Mouse (Mus musculus): ENCODE results near the gene Ugt1a6b.

DNA sequence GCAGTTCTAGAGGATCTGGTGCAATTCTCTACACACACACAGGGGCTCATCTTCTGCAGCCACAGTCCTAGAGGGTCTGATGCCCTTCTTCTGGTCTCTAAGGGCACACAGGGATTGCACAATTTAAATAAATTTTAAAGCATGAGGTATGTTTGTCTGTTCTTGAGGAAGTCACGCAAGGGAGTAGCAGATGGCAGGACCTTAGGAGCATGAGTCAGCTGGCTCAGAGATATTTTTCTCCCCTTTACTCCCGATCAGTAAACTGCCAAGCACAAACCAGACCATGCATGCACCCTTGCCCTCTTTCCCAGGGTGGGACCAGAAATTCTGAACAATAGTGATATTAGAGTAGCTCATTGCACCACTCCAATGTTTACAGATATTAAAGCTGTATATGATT is 55.4 kb downstream of the Ugt1a6b start:
- no peak for TF ChIP-seq CTCF (IDR thresholded peaks at IDR 0.05; ENCODE audit: extremely low read depth, insufficient read depth, low read length)
- TF ChIP-seq POLR2A (IDR thresholded peaks at IDR 0.05; ENCODE audit: extremely low read depth, insufficient read depth, low read length), result no peak

Data from cortical plate, adult 2 months (tissue).